Mouse (Mus musculus) heart, postnatal 0 days (tissue): Measurements from ENCODE around the gene Tysnd1. TPM values are rescaled to one million over a fixed set of nuclear protein-coding genes. Genes with fewer than 3 reads are reported as not detected.

Experiments
- ATAC-seq: fragments of 200-750 bp; cut with Nextera tagmentation; 2 replicates; pipeline ENCODE4 v1.8.0; 2017; ENCODE audit warnings: low read depth, moderate number of reproducible peaks, moderate library complexity; ENCODE audit not compliant: insufficient read depth
- DNase-seq: peaks from one replicate; pipeline ENCODE4 v3.0.0-alpha.2; 2016; ENCODE audit warnings: low spot score
- H3K27ac ChIP-seq: fragments of 300-500 bp; sonication (generic); 2 replicates; pipeline ENCODE4 v1.5.1; 2014; ENCODE audit warnings: low read depth, mild to moderate bottlenecking
- H3K27me3 ChIP-seq: fragments of 300-500 bp; sonication (generic); 2 replicates; pipeline ENCODE4 v1.6.1; 2014; ENCODE audit warnings: low read length, mixed read lengths; ENCODE audit not compliant: control insufficient read depth, insufficient read depth
- H3K36me3 ChIP-seq: fragments of 300-500 bp; sonication (generic); replicated peaks from 2 replicates; pipeline ENCODE4 v1.6.1; 2014; ENCODE audit warnings: low read length, mixed read lengths; ENCODE audit not compliant: control insufficient read depth, insufficient read depth
- H3K4me1 ChIP-seq: fragments of 300-500 bp; sonication (generic); 2 replicates; pipeline ENCODE4 v1.6.1; 2014; ENCODE audit warnings: antibody characterized with exemption; ENCODE audit not compliant: control insufficient read depth, insufficient read depth
- H3K4me2 ChIP-seq: fragments of 300-500 bp; sonication (generic); 2 replicates; pipeline ENCODE4 v1.6.1; 2014; ENCODE audit warnings: low read depth, mild to moderate bottlenecking, low read length, moderate library complexity
- H3K4me3 ChIP-seq: fragments of 300-500 bp; sonication (generic); 2 replicates; pipeline ENCODE4 v1.5.1; 2014; ENCODE audit warnings: low read depth, low read length
- H3K9ac ChIP-seq: fragments of 300-500 bp; sonication (generic); replicated peaks from 2 replicates; pipeline ENCODE4 v1.6.1; 2014; ENCODE audit warnings: low read depth, low read length, mixed read lengths
- H3K9me3 ChIP-seq: fragments of 300-500 bp; sonication (generic); replicated peaks from 2 replicates; pipeline ENCODE4 v1.6.1; 2016; ENCODE audit warnings: low read length; ENCODE audit not compliant: control insufficient read depth
- CTCF ChIP-seq: IDR thresholded peaks from 2 replicates; pipeline ENCODE4 v1.5.1; 2016; ENCODE audit warnings: antibody characterized with exemption, control low read depth, low read depth
- EP300 ChIP-seq: IDR thresholded peaks from 2 replicates; pipeline ENCODE4 v1.6.1; 2016; ENCODE audit warnings: antibody characterized with exemption, low read depth
- WGBS: fragments of 180-500 bp; shearing (Covaris S2); extraction: QIAGEN DNeasy Blood & Tissue Kit; methylation state at CpG from one replicate; pipeline ENCODE4 v1.1.7; 2014; 5-methylcytosine and 5-hydroxymethylcytosine counted together
- polyA plus RNA-seq: library from polyadenylated mRNA; unstranded; fragments of >200 nt; fragmentation: Nextera tagmentation; extraction: Ambion mirVana; gene quantifications from 2 replicates; pipeline ENCODE4 v1.2.1, GENCODE M21; 2015
- total RNA-seq: library from RNA; depleted of rRNA; stranded (reverse); fragments of >200 nt; gene quantifications from 2 replicates; pipeline ENCODE4 v1.2.3, GENCODE M21; 2014; ENCODE audit warnings: low replicate concordance

Tysnd1 gene
- total and polyA plus RNA-seq, 2 experiments from 2014 or later, result 14.5 to 53.0 TPM

DNA sequence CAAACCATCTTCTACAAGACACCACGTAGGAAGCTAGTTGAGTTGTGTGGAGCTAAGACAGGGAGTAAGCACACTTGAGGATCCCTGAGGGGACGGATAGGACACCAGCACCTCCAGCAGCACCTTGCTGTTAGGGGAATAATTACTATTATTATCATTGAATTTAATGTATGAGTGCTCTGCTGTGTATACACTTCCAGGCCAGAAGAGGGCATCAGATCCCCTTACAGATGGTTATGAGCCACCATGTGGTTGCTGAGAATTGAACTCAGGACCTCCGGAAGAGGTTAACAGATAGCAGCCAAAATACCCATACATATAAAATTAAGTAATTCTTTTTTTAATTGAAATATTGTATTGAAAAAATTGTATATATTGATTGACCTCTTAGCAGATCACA lies 24.6 kb upstream of the Tysnd1 start:
- no peaks in the 10 kb centered on the region for H3K9me3 ChIP-seq
- WGBS, result 96% methylated on average over 3 of the region's 3 CpGs

GRCm38 (mm10) chr10:61675935-61676334 lies 19.4 kb upstream of the Tysnd1 start:
- H3K9ac ChIP-seq, result no peak overlapping the region
- ATAC-seq, result no peak
- WGBS, result 68% methylated on average over 3 of the region's 3 CpGs
- TF ChIP-seq EP300 (no peak), CTCF (no peak)
- H3K4me2 ChIP-seq, result no peak overlapping the region
- peaks cover 8% of the 10 kb centered on the region; the same call in 1 of the 2 replicates for H3K4me1 ChIP-seq
- no peak overlapping the region for H3K27ac ChIP-seq
- H3K36me3 ChIP-seq, result peaks cover 25% of the 10 kb centered on the region; the same call in 1 of the 2 replicates
- H3K9me3 ChIP-seq, result no peaks in the 10 kb centered on the region
- DNase-seq, result no peak
- no peak overlapping the region for H3K4me3 ChIP-seq
- H3K27me3 ChIP-seq, result no peaks in the 10 kb centered on the region

More for the DNA sequence above, 24.6 kb upstream of the Tysnd1 start:
- no peaks in the 10 kb centered on the region for H3K27me3 ChIP-seq
- no peak overlapping the region for H3K4me3 ChIP-seq
- H3K9ac ChIP-seq, result no peak overlapping the region
- H3K4me2 ChIP-seq, result no peak overlapping the region
- peaks cover 57% of the 10 kb centered on the region for H3K36me3 ChIP-seq
- ATAC-seq (no peak), DNase-seq (no peak)
- TF ChIP-seq EP300, result no peak
- TF ChIP-seq CTCF, result 0 out of 2 replicates have a peak, but pooled peaks have one; percentile 11
- no peak overlapping the region for H3K27ac ChIP-seq
- H3K4me1 ChIP-seq, result no peaks in the 10 kb centered on the region

- Histone ChIP-seq H3K4me2 (peak overlapping the region; percentile 75), H3K9ac (peak overlapping the region; percentile 97), H3K27me3 (no peaks in the 10 kb centered on the region), H3K9me3 (no peaks in the 10 kb centered on the region), H3K4me3 (peak overlapping the region; percentile 98), H3K27ac (peak overlapping the region; percentile 91), H3K4me1 (peaks cover 15% of the 10 kb centered on the region), H3K36me3 (0 out of 2 replicates have a peak, but pooled peaks cover 11% of the 10 kb centered on the region)
- DNase-seq (no peak), ATAC-seq (no peak)
- TF ChIP-seq CTCF (no peak), EP300 (no peak)
- 32% methylated on average over 9 of the region's 9 CpGs for WGBS
Observed at GRCm38 (mm10) chr10:61679545-61679944, 15.8 kb upstream of the Tysnd1 start.

DNA sequence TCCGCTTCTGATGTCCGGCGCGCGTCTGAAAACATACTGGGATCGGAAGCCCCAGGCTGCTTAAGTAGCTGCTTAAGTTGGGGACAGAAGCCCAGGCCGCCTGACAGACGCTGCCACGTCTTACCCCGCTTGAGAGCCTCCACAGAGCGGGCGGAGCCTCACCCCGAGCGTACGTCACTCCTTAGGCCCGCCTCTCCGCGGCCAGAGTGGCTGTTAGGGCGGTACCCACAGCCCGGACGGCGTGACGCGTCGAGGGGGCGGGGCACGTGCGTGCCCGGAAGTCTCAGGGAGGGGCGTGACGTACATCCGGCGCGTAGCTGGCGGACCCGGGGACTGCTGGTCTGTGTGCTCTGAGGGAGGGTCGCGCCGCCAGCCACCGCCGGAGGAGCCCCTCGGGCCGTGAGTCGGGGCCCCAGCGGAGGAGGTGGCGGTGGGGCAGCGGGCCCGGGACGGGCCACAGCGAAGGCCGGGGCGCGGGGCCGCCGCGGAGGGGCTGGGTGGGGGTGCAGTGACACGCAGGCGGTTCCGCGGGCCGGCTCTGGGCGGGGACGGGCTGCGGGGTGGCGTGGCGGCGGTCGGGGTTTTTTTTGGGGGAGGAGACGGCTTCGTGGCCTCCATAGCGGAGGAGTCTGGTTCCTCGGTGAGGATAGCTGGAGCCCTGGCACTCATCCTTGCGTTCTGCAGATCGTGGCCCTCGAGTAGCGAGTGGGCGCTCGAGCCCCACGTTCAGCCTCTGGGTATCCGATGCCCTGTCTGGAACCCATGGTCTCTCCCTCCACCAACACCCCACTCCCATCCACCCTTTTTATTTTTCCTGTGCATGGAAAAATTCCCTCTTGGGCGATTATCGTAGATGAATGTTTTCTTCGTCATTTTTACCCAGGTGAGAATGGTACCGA lies 15.1 kb upstream of the Tysnd1 start, which contains the start of gene Sar1a:
Sar1a (plus strand) TSS at position 285 of the 899 bp plus-strand sequence.
- DNase-seq (peak; percentile 95), ATAC-seq (peak; percentile 100)
- Histone ChIP-seq H3K4me1 (peaks cover 15% of the 10 kb centered on the region), H3K9me3 (no peaks in the 10 kb centered on the region), H3K4me3 (peak within 1 kb of the TSS; percentile 98), H3K36me3 (peaks cover 14% of the 10 kb centered on the region), H3K27ac (peak within 1 kb of the TSS; percentile 91), H3K4me2 (peak within 1 kb of the TSS; percentile 95), H3K27me3 (no peaks in the 10 kb centered on the region), H3K9ac (peak within 1 kb of the TSS; percentile 97)
- TF ChIP-seq EP300 (no peak), CTCF (no peak)
- 1% methylated on average over 74 of the region's 84 CpGs for WGBS

- no peaks in the 10 kb centered on the region for H3K27me3 ChIP-seq
- H3K4me3 ChIP-seq, result no peak overlapping the region
- DNase-seq, result no peak
- peak overlapping the region; percentile 35; the same call in 1 of the 2 replicates for H3K27ac ChIP-seq
- no peak overlapping the region for H3K9ac ChIP-seq
- TF ChIP-seq EP300 (no peak), CTCF (no peak)
- peaks cover 81% of the 10 kb centered on the region for H3K36me3 ChIP-seq
- peak; percentile 39; the same call in 1 of the 2 replicates for ATAC-seq
- no peak overlapping the region for H3K4me2 ChIP-seq
- no peaks in the 10 kb centered on the region for H3K4me1 ChIP-seq
- no peaks in the 10 kb centered on the region for H3K9me3 ChIP-seq
- WGBS, result 53% methylated on average over 8 of the region's 8 CpGs
Observed at GRCm38 (mm10) chr10:61689405-61689804, 5.9 kb upstream of the Tysnd1 start.
